Mouse (Mus musculus): ENCODE results near the gene Llgl2.

The Llgl2 gene

GRCm38 (mm10) chr11:115881002-115881401 is 57.2 kb downstream of the Llgl2 start:
- DNase-seq, result peak in 1 of 2 experiments; percentile 49

- DNase-seq, result no peak
Observed at GRCm38 (mm10) chr11:115883251-115883650, 59.4 kb downstream of the Llgl2 start.

GRCm38 (mm10) chr11:115884361-115884760 is 60.5 kb downstream of the Llgl2 start:
- no peak for DNase-seq

- no peak for DNase-seq
Observed at GRCm38 (mm10) chr11:115885281-115885680, 61.4 kb downstream of the Llgl2 start.

GRCm38 (mm10) chr11:115886446-115886845 is 62.6 kb downstream of the Llgl2 start:
- DNase-seq, result no peak

- no peak for DNase-seq
Observed at GRCm38 (mm10) chr11:115888020-115888419, 64.2 kb downstream of the Llgl2 start.

GRCm38 (mm10) chr11:115889159-115889558 is 65.3 kb downstream of the Llgl2 start:
- no peak for DNase-seq

- DNase-seq, result no peak
Observed at GRCm38 (mm10) chr11:115892213-115892612, 68.4 kb downstream of the Llgl2 start.

GRCm38 (mm10) chr11:115893071-115893470 is 69.2 kb downstream of the Llgl2 start:
- no peak for DNase-seq

GRCm38 (mm10) chr11:115894755-115895520 is 71.1 kb downstream of the Llgl2 start:
- DNase-seq, result no peak

GRCm38 (mm10) chr11:115898446-115898845 is 74.6 kb downstream of the Llgl2 start:
- no peak for DNase-seq

GRCm38 (mm10) chr11:115898886-115899285 is 75.0 kb downstream of the Llgl2 start:
- DNase-seq, result peak; percentile 65 to 67

- peak; percentile 66 to 85 for DNase-seq
Observed at GRCm38 (mm10) chr11:115899486-115900266, 75.8 kb downstream of the Llgl2 start, which contains the start of gene Smim5. Gene Smim5 (plus strand): TSS chr11:115899966.

GRCm38 (mm10) chr11:115900561-115901337 is 76.9 kb downstream of the Llgl2 start:
- no peak for DNase-seq

GRCm38 (mm10) chr11:115901338-115902161 is 77.7 kb downstream of the Llgl2 start:
- no peak for DNase-seq

GRCm38 (mm10) chr11:115902177-115902576 is 78.3 kb downstream of the Llgl2 start:
- DNase-seq, result no peak

- peak; percentile 84 for DNase-seq
Observed at GRCm38 (mm10) chr11:115902831-115903230, 79.0 kb downstream of the Llgl2 start.

GRCm38 (mm10) chr11:115903384-115904230 is 79.8 kb downstream of the Llgl2 start:
- peak; percentile 51 to 76 for DNase-seq

- DNase-seq, result no peak
Observed at GRCm38 (mm10) chr11:115904231-115904955, 80.5 kb downstream of the Llgl2 start.

All from lung, postnatal 4 days (tissue).